Mouse (Mus musculus): ENCODE measurements around the gene Adcy2. TPM values are rescaled to one million over a fixed set of nuclear protein-coding genes. Genes with fewer than 3 reads are reported as not detected.

The Adcy2 gene
- polyA plus RNA-seq, 1 experiment from 2014 or later, result 6.7 TPM

- WGBS, result 91% methylated on average over 1 of the region's 1 CpGs
- Histone ChIP-seq H3K4me2 (ENCODE audit: low read length) (no peak overlapping the region), H3K36me3 (ENCODE audit: control insufficient read depth, insufficient read depth, low read length) (no peaks in the 10 kb centered on the region), H3K9me3 (ENCODE audit: control insufficient read depth, low read length) (no peaks in the 10 kb centered on the region), H3K27ac (replicated peaks; ENCODE audit: low read depth, low read length) (no peak overlapping the region), H3K4me1 (ENCODE audit: control insufficient read depth, insufficient read depth, low read length) (no peaks in the 10 kb centered on the region), H3K9ac (replicated peaks; ENCODE audit: low read length) (no peak overlapping the region), H3K4me3 (replicated peaks; ENCODE audit: low read depth, low read length) (no peak overlapping the region), H3K27me3 (ENCODE audit: control insufficient read depth, insufficient read depth, low read length) (no peaks in the 10 kb centered on the region)
- ATAC-seq (ENCODE audit: low FRiP score, low TSS enrichment) (no peak), DNase-seq (no peak)
These were observed 57.9 kb downstream of the Adcy2 start for GRCm38 (mm10) chr13:68941429-68941828.

DNA sequence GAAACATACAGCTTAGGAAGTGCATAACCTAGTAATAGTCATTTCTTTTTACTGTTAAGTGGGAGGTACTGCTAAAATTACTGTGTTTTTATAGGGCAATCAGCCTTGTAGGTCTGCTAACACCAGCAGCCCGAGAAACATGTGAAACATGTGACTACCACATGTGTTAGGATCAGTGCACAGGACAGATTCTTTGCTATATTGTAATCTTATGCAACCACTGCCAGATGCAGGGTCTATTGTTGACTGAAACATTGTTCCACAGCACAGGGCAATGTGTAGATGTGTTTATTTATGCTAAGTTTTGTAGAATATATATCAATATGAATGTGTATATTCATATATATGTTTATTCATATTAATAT is 67.1 kb downstream of the Adcy2 start:
- Histone ChIP-seq H3K27me3 (ENCODE audit: control insufficient read depth, insufficient read depth, low read length) (no peaks in the 10 kb centered on the region), H3K9ac (replicated peaks; ENCODE audit: low read length) (no peak overlapping the region), H3K4me1 (ENCODE audit: control insufficient read depth, insufficient read depth, low read length) (no peaks in the 10 kb centered on the region), H3K27ac (replicated peaks; ENCODE audit: low read depth, low read length) (no peak overlapping the region), H3K4me3 (replicated peaks; ENCODE audit: low read depth, low read length) (no peak overlapping the region), H3K4me2 (ENCODE audit: low read length) (no peak overlapping the region), H3K9me3 (ENCODE audit: control insufficient read depth, low read length) (no peaks in the 10 kb centered on the region), H3K36me3 (ENCODE audit: control insufficient read depth, insufficient read depth, low read length) (no peaks in the 10 kb centered on the region)
- ATAC-seq (ENCODE audit: low FRiP score, low TSS enrichment), result no peak
- no peak for DNase-seq
- WGBS, result 65% methylated on average over 1 of the region's 1 CpGs

DNA sequence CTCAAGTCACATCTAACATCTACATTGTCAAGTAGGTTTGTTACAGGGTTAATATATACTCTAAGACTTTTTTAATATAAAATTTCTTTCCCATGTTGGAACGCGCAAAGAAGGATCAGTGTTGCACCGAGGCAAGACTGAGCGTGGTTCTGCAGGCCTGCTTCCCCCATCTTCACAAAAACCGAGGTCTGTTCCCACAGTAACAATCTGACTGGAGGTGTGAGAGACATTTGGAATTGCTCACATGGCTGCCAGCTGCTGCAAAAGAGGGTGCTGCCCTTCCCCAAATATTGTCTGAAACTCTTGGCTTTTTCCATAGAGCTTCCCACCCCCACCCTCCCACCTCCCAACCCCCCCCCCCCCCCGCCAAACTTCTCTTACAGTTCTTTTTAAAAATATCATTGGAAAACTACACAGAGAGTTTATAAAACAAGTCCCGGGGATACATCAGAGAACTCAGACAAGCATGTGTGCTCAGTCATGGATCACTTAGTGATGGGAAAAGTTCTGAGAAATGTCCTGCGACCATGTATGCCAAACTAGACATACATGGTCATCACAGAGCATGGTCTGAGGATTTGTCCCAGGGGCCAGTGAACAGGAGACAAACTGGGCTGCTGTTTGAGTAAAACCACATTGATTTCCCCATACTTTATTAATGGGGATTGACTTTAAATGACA is 67.6 kb downstream of the Adcy2 start:
- Histone ChIP-seq H3K4me2 (ENCODE audit: low read length) (no peak overlapping the region), H3K27me3 (ENCODE audit: control insufficient read depth, insufficient read depth, low read length) (no peaks in the 10 kb centered on the region), H3K36me3 (ENCODE audit: control insufficient read depth, insufficient read depth, low read length) (no peaks in the 10 kb centered on the region), H3K9me3 (ENCODE audit: control insufficient read depth, low read length) (no peaks in the 10 kb centered on the region), H3K27ac (replicated peaks; ENCODE audit: low read depth, low read length) (no peak overlapping the region), H3K9ac (replicated peaks; ENCODE audit: low read length) (no peak overlapping the region), H3K4me3 (replicated peaks; ENCODE audit: low read depth, low read length) (no peak overlapping the region), H3K4me1 (ENCODE audit: control insufficient read depth, insufficient read depth, low read length) (no peaks in the 10 kb centered on the region)
- no peak for DNase-seq
- WGBS, result 90% methylated on average over 8 of the region's 8 CpGs
- ATAC-seq (ENCODE audit: low FRiP score, low TSS enrichment), result no peak

DNA sequence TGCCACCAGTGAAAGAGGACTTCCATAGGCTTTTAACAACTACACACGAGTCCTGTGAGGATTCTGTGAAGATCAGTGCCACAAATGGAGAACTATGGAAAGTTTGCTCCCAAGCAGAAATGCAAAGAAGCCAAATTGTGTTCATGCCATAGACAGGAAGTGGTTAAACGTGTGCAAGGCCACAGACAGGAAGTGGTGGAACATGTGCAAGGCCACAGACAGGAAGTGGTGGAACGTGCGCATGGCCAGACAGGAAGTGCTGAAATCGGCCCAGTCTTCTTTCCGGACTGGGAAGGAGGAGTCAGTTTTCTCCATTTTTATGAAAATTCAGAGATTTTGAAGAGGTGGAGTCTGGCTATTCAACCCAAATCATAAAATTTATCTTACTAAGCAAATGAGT is 70.9 kb downstream of the Adcy2 start:
- no peaks in the 10 kb centered on the region for H3K36me3 ChIP-seq (ENCODE audit: control insufficient read depth, insufficient read depth, low read length)
- DNase-seq (no peak), ATAC-seq (ENCODE audit: low FRiP score, low TSS enrichment) (no peak)
- H3K27ac ChIP-seq (replicated peaks; ENCODE audit: low read depth, low read length), result no peak overlapping the region
- 87% methylated on average over 6 of the region's 6 CpGs for WGBS
- no peaks in the 10 kb centered on the region for H3K27me3 ChIP-seq (ENCODE audit: control insufficient read depth, insufficient read depth, low read length)
- H3K9me3 ChIP-seq (ENCODE audit: control insufficient read depth, low read length), result peaks cover 5% of the 10 kb centered on the region
- H3K9ac ChIP-seq (replicated peaks; ENCODE audit: low read length), result no peak overlapping the region
- H3K4me2 ChIP-seq (ENCODE audit: low read length), result no peak overlapping the region
- no peaks in the 10 kb centered on the region for H3K4me1 ChIP-seq (ENCODE audit: control insufficient read depth, insufficient read depth, low read length)
- no peak overlapping the region for H3K4me3 ChIP-seq (replicated peaks; ENCODE audit: low read depth, low read length)

DNA sequence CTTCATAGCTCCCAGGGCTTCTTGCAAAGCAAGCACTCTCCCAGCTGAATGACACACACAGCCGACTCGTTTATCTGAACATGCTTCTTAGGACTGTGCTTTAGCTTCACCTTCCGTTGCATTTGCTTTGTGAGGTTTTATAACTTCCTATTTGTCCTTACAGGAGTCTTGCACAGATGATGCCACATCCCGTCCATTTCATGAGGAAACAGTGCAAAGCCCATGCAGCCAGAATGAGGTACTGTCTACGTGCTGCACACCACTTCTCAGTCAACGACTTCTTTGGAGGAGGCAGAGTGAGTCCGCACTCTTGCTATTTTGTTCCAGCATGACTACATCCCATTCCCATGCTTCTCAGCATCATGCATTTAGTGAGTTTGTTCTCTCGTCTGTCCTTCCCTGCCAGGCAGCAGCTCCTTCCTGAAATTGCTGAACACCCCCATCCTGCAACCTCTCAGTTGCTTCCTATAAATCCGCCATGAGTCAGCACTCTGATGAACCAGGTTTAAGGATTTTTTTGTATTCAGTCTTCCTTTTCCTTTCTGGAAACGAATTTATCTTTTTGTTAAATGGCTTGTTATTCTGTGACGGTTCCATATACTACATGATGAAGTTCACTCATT is 85.6 kb downstream of the Adcy2 start:
- no peaks in the 10 kb centered on the region for H3K36me3 ChIP-seq (ENCODE audit: control insufficient read depth, insufficient read depth, low read length)
- no peaks in the 10 kb centered on the region for H3K27me3 ChIP-seq (ENCODE audit: control insufficient read depth, insufficient read depth, low read length)
- no peak overlapping the region for H3K9ac ChIP-seq (replicated peaks; ENCODE audit: low read length)
- no peak overlapping the region for H3K27ac ChIP-seq (replicated peaks; ENCODE audit: low read depth, low read length)
- no peak for DNase-seq
- no peaks in the 10 kb centered on the region for H3K9me3 ChIP-seq (ENCODE audit: control insufficient read depth, low read length)
- no peak overlapping the region for H3K4me3 ChIP-seq (replicated peaks; ENCODE audit: low read depth, low read length)
- 89% methylated on average over 11 of the region's 11 CpGs for WGBS
- H3K4me1 ChIP-seq (ENCODE audit: control insufficient read depth, insufficient read depth, low read length), result no peaks in the 10 kb centered on the region
- H3K4me2 ChIP-seq (ENCODE audit: low read length), result no peak overlapping the region
- no peak for ATAC-seq (ENCODE audit: low FRiP score, low TSS enrichment)

GRCm38 (mm10) chr13:68906667-68907066 is 92.7 kb downstream of the Adcy2 start:
- no peak overlapping the region for H3K4me2 ChIP-seq (ENCODE audit: low read length)
- 47% methylated on average over 1 of the region's 1 CpGs for WGBS
- H3K36me3 ChIP-seq (ENCODE audit: control insufficient read depth, insufficient read depth, low read length), result no peaks in the 10 kb centered on the region
- no peaks in the 10 kb centered on the region for H3K9me3 ChIP-seq (ENCODE audit: control insufficient read depth, low read length)
- no peak overlapping the region for H3K4me3 ChIP-seq (replicated peaks; ENCODE audit: low read depth, low read length)
- H3K27ac ChIP-seq (replicated peaks; ENCODE audit: low read depth, low read length), result no peak overlapping the region
- H3K9ac ChIP-seq (replicated peaks; ENCODE audit: low read length), result no peak overlapping the region
- DNase-seq (no peak), ATAC-seq (ENCODE audit: low FRiP score, low TSS enrichment) (no peak)
- no peaks in the 10 kb centered on the region for H3K4me1 ChIP-seq (ENCODE audit: control insufficient read depth, insufficient read depth, low read length)
- no peaks in the 10 kb centered on the region for H3K27me3 ChIP-seq (ENCODE audit: control insufficient read depth, insufficient read depth, low read length)

DNA sequence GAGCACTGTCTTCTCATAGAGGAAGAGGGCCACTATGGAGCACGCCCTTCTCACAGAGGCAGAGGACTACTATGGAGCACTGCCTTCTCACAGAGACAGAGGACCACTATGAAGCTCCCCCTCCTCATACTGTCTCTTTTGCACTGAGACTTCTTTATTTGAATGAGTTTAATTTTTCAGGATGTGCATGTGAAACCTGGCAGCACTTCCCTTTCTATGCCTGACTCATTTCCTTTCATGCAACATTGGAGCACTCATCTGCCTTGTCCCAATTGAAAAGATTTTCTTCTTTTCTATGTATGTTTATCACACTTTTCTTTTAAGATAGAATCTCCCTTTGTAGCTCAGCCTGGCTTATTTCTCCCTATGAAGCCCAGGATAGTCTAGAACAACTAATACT is 96.6 kb downstream of the Adcy2 start:
- Histone ChIP-seq H3K9me3 (ENCODE audit: control insufficient read depth, low read length) (no peaks in the 10 kb centered on the region), H3K9ac (replicated peaks; ENCODE audit: low read length) (no peak overlapping the region), H3K27ac (replicated peaks; ENCODE audit: low read depth, low read length) (no peak overlapping the region), H3K4me1 (ENCODE audit: control insufficient read depth, insufficient read depth, low read length) (no peaks in the 10 kb centered on the region), H3K4me2 (ENCODE audit: low read length) (no peak overlapping the region), H3K27me3 (ENCODE audit: control insufficient read depth, insufficient read depth, low read length) (no peaks in the 10 kb centered on the region), H3K36me3 (ENCODE audit: control insufficient read depth, insufficient read depth, low read length) (no peaks in the 10 kb centered on the region), H3K4me3 (replicated peaks; ENCODE audit: low read depth, low read length) (no peak overlapping the region)
- WGBS, result 83% methylated on average over 1 of the region's 1 CpGs
- DNase-seq, result no peak
- ATAC-seq (ENCODE audit: low FRiP score, low TSS enrichment), result no peak

DNA sequence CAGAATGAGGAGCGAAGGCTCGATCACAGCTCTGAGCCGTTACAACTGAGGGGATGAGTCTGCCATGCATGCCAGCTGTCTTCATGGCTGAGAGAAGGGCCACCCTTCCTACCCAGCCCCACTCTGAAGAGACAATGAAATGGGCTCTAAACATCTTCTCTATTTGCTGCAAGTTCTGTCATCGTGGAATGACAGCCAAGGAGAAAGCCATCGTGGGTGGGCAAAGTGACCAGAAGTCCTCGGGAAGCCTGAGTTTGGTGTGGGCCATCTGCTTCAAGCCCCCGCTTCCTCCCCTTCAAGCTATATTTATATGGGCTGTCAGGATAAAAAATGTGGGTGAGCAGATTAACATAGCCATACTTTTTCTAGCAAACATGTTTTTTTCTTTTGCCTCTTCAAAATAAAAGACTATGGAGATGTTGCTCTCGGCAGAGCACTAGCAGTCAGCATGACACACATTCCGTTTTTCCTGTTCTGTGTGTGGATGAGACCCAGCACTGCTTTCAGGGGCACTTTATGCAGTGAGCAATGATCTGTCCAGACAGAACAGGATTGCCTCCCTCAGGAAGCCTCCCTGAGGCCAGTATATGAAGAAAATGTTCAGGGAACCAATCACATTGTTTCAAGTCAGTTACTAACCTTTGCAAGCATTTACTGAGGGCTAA is 109.3 kb downstream of the Adcy2 start:
- ATAC-seq (ENCODE audit: low FRiP score, low TSS enrichment) (no peak), DNase-seq (no peak)
- no peaks in the 10 kb centered on the region for H3K4me1 ChIP-seq (ENCODE audit: control insufficient read depth, insufficient read depth, low read length)
- no peak overlapping the region for H3K9ac ChIP-seq (replicated peaks; ENCODE audit: low read length)
- H3K9me3 ChIP-seq (ENCODE audit: control insufficient read depth, low read length), result no peaks in the 10 kb centered on the region
- H3K27me3 ChIP-seq (ENCODE audit: control insufficient read depth, insufficient read depth, low read length), result no peaks in the 10 kb centered on the region
- H3K27ac ChIP-seq (replicated peaks; ENCODE audit: low read depth, low read length), result no peak overlapping the region
- WGBS, result 91% methylated on average over 9 of the region's 9 CpGs
- no peak overlapping the region for H3K4me2 ChIP-seq (ENCODE audit: low read length)
- H3K36me3 ChIP-seq (ENCODE audit: control insufficient read depth, insufficient read depth, low read length), result no peaks in the 10 kb centered on the region
- H3K4me3 ChIP-seq (replicated peaks; ENCODE audit: low read depth, low read length), result no peak overlapping the region

DNA sequence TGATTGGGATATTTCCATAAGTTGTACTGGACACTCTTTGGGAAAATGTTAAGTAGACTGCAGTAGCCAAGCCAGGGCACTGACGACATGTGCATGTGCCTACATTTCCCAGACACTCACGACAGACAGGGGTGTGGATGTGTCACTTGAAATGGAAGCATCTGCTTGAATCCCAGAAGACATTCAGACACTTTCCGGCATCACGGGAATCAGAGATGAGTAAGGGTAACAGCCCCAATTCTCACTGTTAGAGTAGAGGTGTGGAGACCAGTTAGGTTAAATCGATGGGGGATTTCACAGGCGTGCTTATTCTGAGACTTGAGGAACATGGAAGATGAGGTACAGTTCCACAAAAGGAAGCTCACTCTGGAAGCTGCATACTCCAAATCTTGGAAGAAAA is 130.6 kb downstream of the Adcy2 start:
- no peaks in the 10 kb centered on the region for H3K4me1 ChIP-seq (ENCODE audit: control insufficient read depth, insufficient read depth, low read length)
- H3K9ac ChIP-seq (replicated peaks; ENCODE audit: low read length), result no peak overlapping the region
- no peaks in the 10 kb centered on the region for H3K36me3 ChIP-seq (ENCODE audit: control insufficient read depth, insufficient read depth, low read length)
- H3K27ac ChIP-seq (replicated peaks; ENCODE audit: low read depth, low read length), result no peak overlapping the region
- no peak for DNase-seq
- no peak overlapping the region for H3K4me3 ChIP-seq (replicated peaks; ENCODE audit: low read depth, low read length)
- H3K27me3 ChIP-seq (ENCODE audit: control insufficient read depth, insufficient read depth, low read length), result no peaks in the 10 kb centered on the region
- H3K4me2 ChIP-seq (ENCODE audit: low read length), result no peak overlapping the region
- H3K9me3 ChIP-seq (ENCODE audit: control insufficient read depth, low read length), result no peaks in the 10 kb centered on the region
- no peak for ATAC-seq (ENCODE audit: low FRiP score, low TSS enrichment)
- WGBS, result 94% methylated on average over 6 of the region's 6 CpGs

All from midbrain, embryonic 14.5 days (tissue).